Mouse (Mus musculus): ENCODE results near the gene Sptbn4. TPM values are rescaled to one million over a fixed set of nuclear protein-coding genes. Genes with fewer than 3 reads are reported as not detected.
A peak's percentile ranks its signal among the peaks of the same experiment; 100 is the strongest.

Gene Sptbn4
- polyA plus RNA-seq, 1 experiment from 2014 or later, result 0.40 TPM

- 41% methylated on average over 34 of the region's 34 CpGs for WGBS
- Histone ChIP-seq H3K4me2 (replicated peaks; ENCODE audit: low read depth, low read length) (peak overlapping the region; percentile 50), H3K4me3 (ENCODE audit: low read length) (peak overlapping the region; percentile 35), H3K27me3 (ENCODE audit: insufficient read depth, low read length) (peaks cover 32% of the 10 kb centered on the region), H3K4me1 (ENCODE audit: insufficient read depth, low read length) (peaks cover 42% of the 10 kb centered on the region), H3K9ac (replicated peaks; ENCODE audit: low read length) (peak overlapping the region; percentile 56), H3K36me3 (ENCODE audit: insufficient read depth, low read length) (0 out of 2 replicates have a peak, but pooled peaks cover 4% of the 10 kb centered on the region), H3K27ac (ENCODE audit: low read length) (0 out of 2 replicates have a peak overlapping the region, but pooled peaks have one; percentile 1), H3K9me3 (ENCODE audit: low read length) (no peaks in the 10 kb centered on the region)
- ATAC-seq (ENCODE audit: low FRiP score, low TSS enrichment), result peak; percentile 46; the same call in 1 of the 2 replicates
Observed at GRCm38 (mm10) chr7:27326101-27326880, 121.2 kb downstream of the Sptbn4 start.

- peak; percentile 80 for ATAC-seq (ENCODE audit: low FRiP score, low TSS enrichment)
- Histone ChIP-seq H3K27ac (ENCODE audit: low read length) (peak overlapping the region; percentile 5; the same call in 1 of the 2 replicates), H3K36me3 (ENCODE audit: insufficient read depth, low read length) (0 out of 2 replicates have a peak, but pooled peaks cover 4% of the 10 kb centered on the region), H3K9me3 (ENCODE audit: low read length) (no peaks in the 10 kb centered on the region), H3K4me2 (replicated peaks; ENCODE audit: low read depth, low read length) (peak overlapping the region; percentile 50), H3K9ac (replicated peaks; ENCODE audit: low read length) (peak overlapping the region; percentile 56), H3K4me1 (ENCODE audit: insufficient read depth, low read length) (peaks cover 37% of the 10 kb centered on the region), H3K27me3 (ENCODE audit: insufficient read depth, low read length) (peaks cover 29% of the 10 kb centered on the region), H3K4me3 (ENCODE audit: low read length) (peak overlapping the region; percentile 35)
- 2% methylated on average over 24 of the region's 24 CpGs for WGBS
Observed at GRCm38 (mm10) chr7:27325697-27326096, 121.8 kb downstream of the Sptbn4 start.

- no peaks in the 10 kb centered on the region for H3K9me3 ChIP-seq (ENCODE audit: low read length)
- H3K4me3 ChIP-seq (ENCODE audit: low read length), result no peak overlapping the region
- ATAC-seq (ENCODE audit: low FRiP score, low TSS enrichment), result no peak
- H3K9ac ChIP-seq (replicated peaks; ENCODE audit: low read length), result no peak overlapping the region
- H3K27ac ChIP-seq (ENCODE audit: low read length), result no peak overlapping the region
- H3K4me2 ChIP-seq (replicated peaks; ENCODE audit: low read depth, low read length), result peak overlapping the region; percentile 50; the same call in 1 of the 2 replicates
- 0 out of 2 replicates have a peak, but pooled peaks cover 4% of the 10 kb centered on the region for H3K36me3 ChIP-seq (ENCODE audit: insufficient read depth, low read length)
- H3K4me1 ChIP-seq (ENCODE audit: insufficient read depth, low read length), result peaks cover 30% of the 10 kb centered on the region
- peaks cover 25% of the 10 kb centered on the region for H3K27me3 ChIP-seq (ENCODE audit: insufficient read depth, low read length)
- 45% methylated on average over 17 of the region's 20 CpGs for WGBS
Observed at GRCm38 (mm10) chr7:27324928-27325327, 122.6 kb downstream of the Sptbn4 start.

GRCm38 (mm10) chr7:27324161-27324560 lies 123.3 kb downstream of the Sptbn4 start:
- ATAC-seq (ENCODE audit: low FRiP score, low TSS enrichment), result no peak
- Histone ChIP-seq H3K9ac (replicated peaks; ENCODE audit: low read length) (no peak overlapping the region), H3K27me3 (ENCODE audit: insufficient read depth, low read length) (peaks cover 18% of the 10 kb centered on the region), H3K4me2 (replicated peaks; ENCODE audit: low read depth, low read length) (no peak overlapping the region), H3K4me1 (ENCODE audit: insufficient read depth, low read length) (peaks cover 22% of the 10 kb centered on the region), H3K36me3 (ENCODE audit: insufficient read depth, low read length) (0 out of 2 replicates have a peak, but pooled peaks cover 4% of the 10 kb centered on the region), H3K27ac (ENCODE audit: low read length) (no peak overlapping the region), H3K9me3 (ENCODE audit: low read length) (no peaks in the 10 kb centered on the region), H3K4me3 (ENCODE audit: low read length) (no peak overlapping the region)
- WGBS, result 98% methylated on average over 11 of the region's 11 CpGs

- H3K27ac ChIP-seq (ENCODE audit: low read length), result no peak overlapping the region
- WGBS, result 91% methylated on average over 5 of the region's 5 CpGs
- no peak overlapping the region for H3K4me2 ChIP-seq (replicated peaks; ENCODE audit: low read depth, low read length)
- ATAC-seq (ENCODE audit: low FRiP score, low TSS enrichment), result no peak
- no peak overlapping the region for H3K9ac ChIP-seq (replicated peaks; ENCODE audit: low read length)
- 0 out of 2 replicates have a peak, but pooled peaks cover 4% of the 10 kb centered on the region for H3K36me3 ChIP-seq (ENCODE audit: insufficient read depth, low read length)
- no peaks in the 10 kb centered on the region for H3K9me3 ChIP-seq (ENCODE audit: low read length)
- H3K4me3 ChIP-seq (ENCODE audit: low read length), result no peak overlapping the region
- H3K27me3 ChIP-seq (ENCODE audit: insufficient read depth, low read length), result peaks cover 12% of the 10 kb centered on the region
- H3K4me1 ChIP-seq (ENCODE audit: insufficient read depth, low read length), result peaks cover 15% of the 10 kb centered on the region
Observed at GRCm38 (mm10) chr7:27323001-27323400, 124.5 kb downstream of the Sptbn4 start.

- ATAC-seq (ENCODE audit: low FRiP score, low TSS enrichment), result no peak
- Histone ChIP-seq H3K4me1 (ENCODE audit: insufficient read depth, low read length) (peaks cover 15% of the 10 kb centered on the region), H3K36me3 (ENCODE audit: insufficient read depth, low read length) (0 out of 2 replicates have a peak, but pooled peaks cover 2% of the 10 kb centered on the region), H3K27ac (ENCODE audit: low read length) (no peak overlapping the region), H3K4me3 (ENCODE audit: low read length) (no peak overlapping the region), H3K9me3 (ENCODE audit: low read length) (no peaks in the 10 kb centered on the region), H3K9ac (replicated peaks; ENCODE audit: low read length) (no peak overlapping the region; the same call in 1 of the 2 replicates), H3K27me3 (ENCODE audit: insufficient read depth, low read length) (peaks cover 7% of the 10 kb centered on the region), H3K4me2 (replicated peaks; ENCODE audit: low read depth, low read length) (0 out of 2 replicates have a peak overlapping the region, but pooled peaks have one; percentile 7)
- 18% methylated on average over 13 of the region's 13 CpGs for WGBS
Observed at GRCm38 (mm10) chr7:27322291-27322690, 125.2 kb downstream of the Sptbn4 start.

- Histone ChIP-seq H3K9me3 (ENCODE audit: low read length) (peaks cover 2% of the 10 kb centered on the region; the same call in 1 of the 2 replicates), H3K9ac (replicated peaks; ENCODE audit: low read length) (no peak overlapping the region), H3K4me2 (replicated peaks; ENCODE audit: low read depth, low read length) (no peak overlapping the region), H3K27ac (ENCODE audit: low read length) (no peak overlapping the region), H3K27me3 (ENCODE audit: insufficient read depth, low read length) (no peaks in the 10 kb centered on the region), H3K4me1 (ENCODE audit: insufficient read depth, low read length) (peaks cover 6% of the 10 kb centered on the region), H3K36me3 (ENCODE audit: insufficient read depth, low read length) (no peaks in the 10 kb centered on the region), H3K4me3 (ENCODE audit: low read length) (no peak overlapping the region)
- no peak for ATAC-seq (ENCODE audit: low FRiP score, low TSS enrichment)
- WGBS, result 88% methylated on average over 22 of the region's 22 CpGs
Observed at GRCm38 (mm10) chr7:27319411-27319810, 128.1 kb downstream of the Sptbn4 start.

- no peak overlapping the region for H3K27ac ChIP-seq (ENCODE audit: low read length)
- no peaks in the 10 kb centered on the region; the same call in 1 of the 2 replicates for H3K27me3 ChIP-seq (ENCODE audit: insufficient read depth, low read length)
- H3K9ac ChIP-seq (replicated peaks; ENCODE audit: low read length), result no peak overlapping the region
- peak; percentile 68; the same call in 1 of the 2 replicates for ATAC-seq (ENCODE audit: low FRiP score, low TSS enrichment)
- 7% methylated on average over 7 of the region's 7 CpGs for WGBS
- H3K36me3 ChIP-seq (ENCODE audit: insufficient read depth, low read length), result peaks cover 13% of the 10 kb centered on the region
- peaks cover 6% of the 10 kb centered on the region for H3K4me1 ChIP-seq (ENCODE audit: insufficient read depth, low read length)
- peaks cover 16% of the 10 kb centered on the region for H3K9me3 ChIP-seq (ENCODE audit: low read length)
- no peak overlapping the region for H3K4me3 ChIP-seq (ENCODE audit: low read length)
- H3K4me2 ChIP-seq (replicated peaks; ENCODE audit: low read depth, low read length), result no peak overlapping the region
Observed at GRCm38 (mm10) chr7:27315958-27316357, 131.5 kb downstream of the Sptbn4 start.

GRCm38 (mm10) chr7:27314393-27314792 lies 133.1 kb downstream of the Sptbn4 start:
- ATAC-seq (ENCODE audit: low FRiP score, low TSS enrichment), result no peak
- H3K4me2 ChIP-seq (replicated peaks; ENCODE audit: low read depth, low read length), result no peak overlapping the region
- H3K4me1 ChIP-seq (ENCODE audit: insufficient read depth, low read length), result peaks cover 12% of the 10 kb centered on the region
- H3K27ac ChIP-seq (ENCODE audit: low read length), result no peak overlapping the region
- H3K27me3 ChIP-seq (ENCODE audit: insufficient read depth, low read length), result no peaks in the 10 kb centered on the region; the same call in 1 of the 2 replicates
- no peak overlapping the region for H3K9ac ChIP-seq (replicated peaks; ENCODE audit: low read length)
- H3K36me3 ChIP-seq (ENCODE audit: insufficient read depth, low read length), result peaks cover 13% of the 10 kb centered on the region
- no peak overlapping the region for H3K4me3 ChIP-seq (ENCODE audit: low read length)
- 94% methylated on average over 3 of the region's 3 CpGs for WGBS
- peaks cover 16% of the 10 kb centered on the region for H3K9me3 ChIP-seq (ENCODE audit: low read length)
